Mouse (Mus musculus): ENCODE results near the gene Map7d1.

DNA sequence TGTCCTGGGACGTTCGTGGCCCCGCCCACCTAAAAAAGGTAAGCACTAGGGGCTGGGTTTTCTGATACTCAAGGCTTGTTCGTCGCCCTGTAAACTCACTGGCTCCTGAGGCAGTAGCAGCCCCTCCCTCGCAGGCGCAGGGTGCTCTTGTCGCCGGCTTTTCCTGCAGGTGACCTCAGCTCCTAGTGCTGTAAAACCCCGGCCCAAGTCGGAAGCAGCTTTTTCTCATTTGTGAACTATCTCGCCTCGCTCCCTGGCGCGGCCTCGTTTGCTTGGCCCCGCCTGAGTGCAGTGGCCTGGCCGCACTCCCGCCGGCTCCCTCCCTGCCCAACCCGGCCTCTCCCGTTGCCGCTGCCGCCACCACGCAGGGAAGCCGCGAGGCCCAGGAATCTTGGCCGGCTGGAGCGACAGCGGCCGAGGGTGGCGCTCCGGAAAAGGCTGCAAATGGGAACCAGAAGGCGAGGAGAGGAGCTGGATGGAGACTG is 40.5 kb upstream of the Map7d1 start:
- no peak for TF ChIP-seq CTCF (IDR thresholded peaks at IDR 0.05; ENCODE audit: control insufficient read depth, insufficient read depth, low read length)
- TF ChIP-seq POLR2A (IDR thresholded peaks at IDR 0.05; ENCODE audit: borderline replicate concordance, control insufficient read depth, low read depth, low read length), result no peak
